Mouse (Mus musculus) yolk sac, embryonic 10.5 days (tissue): ENCODE data around the gene Tpt1.
A peak's percentile ranks its signal among the peaks of the same experiment; 100 is the strongest.

Source experiments
- DNase-seq: peaks from one replicate; pipeline ENCODE4 v3.0.0-alpha.2; 2017; ENCODE audit warnings: low spot score

Gene Tpt1

DNA sequence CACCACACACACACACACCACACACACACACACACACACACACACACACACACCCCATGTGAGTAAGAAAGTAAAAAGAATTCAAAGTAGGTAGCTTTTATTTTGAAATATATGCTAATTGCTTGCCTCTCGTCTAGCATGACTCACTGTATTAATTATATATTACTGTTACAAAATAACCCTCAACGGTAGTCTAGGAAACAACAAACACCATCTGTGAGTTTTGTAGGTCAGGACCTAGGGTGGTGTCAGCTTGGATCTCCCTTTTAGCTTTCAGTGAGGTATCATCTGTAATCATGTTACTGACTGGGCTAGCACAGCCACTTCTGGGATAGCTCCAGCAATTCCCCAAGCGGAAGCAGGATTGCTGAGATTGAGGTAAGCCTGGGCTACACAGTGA, 32.4 kb downstream of the Tpt1 start:
- no peak for DNase-seq

DNA sequence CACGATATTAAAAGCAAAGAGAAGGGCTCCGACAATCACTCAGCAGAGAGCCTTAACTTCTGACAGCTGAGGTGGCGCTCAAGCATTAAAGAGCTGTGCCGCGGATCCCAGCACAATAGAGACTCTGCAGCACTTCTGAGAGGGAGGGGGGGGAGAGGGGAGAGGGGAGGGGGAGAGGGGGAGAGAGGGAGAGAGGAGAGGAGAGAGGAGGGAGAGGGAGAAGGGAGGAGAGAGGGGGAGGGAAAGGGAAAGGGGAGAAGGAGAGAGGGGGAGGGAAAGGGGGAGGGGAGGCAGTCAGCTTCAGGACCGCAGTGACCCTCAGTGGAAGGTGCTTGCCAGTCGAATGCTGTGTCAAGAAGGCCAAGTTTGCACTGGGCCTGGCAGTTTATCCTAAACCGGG, 34.1 kb downstream of the Tpt1 start:
- no peak for DNase-seq

- DNase-seq, result peak; percentile 46
These were observed 37.0 kb downstream of the Tpt1 start for GRCm38 (mm10) chr14:75881856-75882255.

DNA sequence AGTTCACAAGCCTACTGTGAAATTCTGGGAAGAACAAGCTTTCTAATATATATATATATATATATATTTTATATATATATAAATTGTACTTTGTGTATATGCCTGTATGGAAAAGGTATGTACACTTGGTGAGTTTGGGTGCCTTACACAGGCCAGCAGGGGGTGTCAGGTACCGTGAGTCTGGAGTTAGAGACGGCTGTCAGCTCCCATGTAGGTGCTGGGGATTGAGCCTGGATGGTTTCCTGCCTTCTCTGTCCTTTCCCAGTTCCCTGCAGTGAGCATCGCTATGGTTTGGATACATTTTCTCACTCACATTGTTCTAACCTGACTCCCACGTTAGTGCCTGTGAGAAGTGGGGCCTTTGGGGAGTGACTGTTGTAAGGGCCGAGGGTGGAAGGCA, 38.4 kb downstream of the Tpt1 start:
- no peak for DNase-seq

DNA sequence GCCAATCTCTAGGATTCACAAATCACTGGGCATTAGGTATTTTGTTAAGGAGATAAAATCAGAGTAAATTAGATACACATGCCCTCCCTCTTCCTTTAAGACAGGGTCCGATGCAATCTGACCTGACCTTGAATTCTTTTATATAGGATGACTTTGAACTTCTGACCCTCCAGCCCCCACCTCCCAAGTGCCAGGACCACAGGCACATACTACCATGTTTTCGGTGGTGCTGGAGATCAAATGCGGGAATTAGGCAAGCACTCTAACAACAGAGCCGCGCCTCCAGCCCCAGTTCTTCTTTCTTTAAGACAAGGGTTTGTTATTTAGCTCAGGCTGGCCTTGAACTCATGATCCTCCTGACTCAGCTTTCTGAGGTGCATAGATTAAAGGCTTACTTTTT, 39.0 kb downstream of the Tpt1 start:
- DNase-seq, result no peak

- no peak for DNase-seq
These were observed 47.2 kb downstream of the Tpt1 start for GRCm38 (mm10) chr14:75892118-75892517.
